Mouse (Mus musculus) embryonic facial prominence, embryonic 13.5 days (tissue): ENCODE results near the gene Klrb1b. TPM values are rescaled to one million over a fixed set of nuclear protein-coding genes. Genes with fewer than 3 reads are reported as not detected.
"Not testable (repeated sequence)": the region's sequence is repeated elsewhere in the genome, so short reads cannot be mapped to it uniquely, and the experiment has no call there.

Experiments
- ATAC-seq: fragments of 200-750 bp; cut with Nextera tagmentation; 2 replicates; pipeline ENCODE4 v1.8.0; 2017; ENCODE audit warnings: low read depth; ENCODE audit not compliant: insufficient number of reproducible peaks, insufficient read depth, low FRiP score, low TSS enrichment
- H3K27ac ChIP-seq: fragments of 300-500 bp; sonication (generic); 2 replicates; pipeline ENCODE4 v1.5.1; 2015; ENCODE audit warnings: moderate library complexity, mild to moderate bottlenecking, inconsistent platforms
- H3K27me3 ChIP-seq: fragments of 300-500 bp; sonication (generic); 2 replicates; pipeline ENCODE4 v1.6.1; 2015; ENCODE audit warnings: mild to moderate bottlenecking, inconsistent platforms
- H3K36me3 ChIP-seq: fragments of 300-500 bp; sonication (generic); 2 replicates; pipeline ENCODE4 v1.6.1; 2015; ENCODE audit warnings: mild to moderate bottlenecking, inconsistent platforms
- H3K4me1 ChIP-seq: fragments of 300-500 bp; sonication (generic); 2 replicates; pipeline ENCODE4 v1.6.1; 2015; ENCODE audit warnings: inconsistent platforms
- H3K4me2 ChIP-seq: fragments of 300-500 bp; sonication (generic); 2 replicates; pipeline ENCODE4 v1.6.1; 2015; ENCODE audit warnings: moderate library complexity, mild to moderate bottlenecking, inconsistent platforms
- H3K4me3 ChIP-seq: fragments of 300-500 bp; sonication (generic); 2 replicates; pipeline ENCODE4 v1.5.1; 2015; ENCODE audit warnings: mild to moderate bottlenecking, inconsistent platforms
- H3K9ac ChIP-seq: fragments of 300-500 bp; sonication (generic); 2 replicates; pipeline ENCODE4 v1.6.1; 2015; ENCODE audit warnings: mild to moderate bottlenecking, inconsistent platforms
- H3K9me3 ChIP-seq: fragments of 300-500 bp; sonication (generic); 2 replicates; pipeline ENCODE4 v1.6.1; 2016; ENCODE audit warnings: inconsistent platforms
- WGBS: fragments of 180-500 bp; shearing (Covaris S2); methylation state at CpG from one replicate; pipeline ENCODE4 v1.1.7; 2015; ENCODE audit warnings: mixed read lengths; 5-methylcytosine and 5-hydroxymethylcytosine counted together
- polyA plus RNA-seq: library from polyadenylated mRNA; unstranded; fragments of >200 nt; fragmentation: Nextera tagmentation; extraction: Ambion mirVana; gene quantifications from 2 replicates; pipeline ENCODE4 v1.2.1, GENCODE M21; 2015

Gene Klrb1b
- polyA plus RNA-seq, 1 experiment from 2014 or later, result not detected

- Histone ChIP-seq H3K9ac (no peak overlapping the region), H3K36me3 (no peaks in the 10 kb centered on the region)
These were observed 28.8 kb downstream of the Klrb1b start for GRCm38 (mm10) chr6:128797185-128797905.

DNA sequence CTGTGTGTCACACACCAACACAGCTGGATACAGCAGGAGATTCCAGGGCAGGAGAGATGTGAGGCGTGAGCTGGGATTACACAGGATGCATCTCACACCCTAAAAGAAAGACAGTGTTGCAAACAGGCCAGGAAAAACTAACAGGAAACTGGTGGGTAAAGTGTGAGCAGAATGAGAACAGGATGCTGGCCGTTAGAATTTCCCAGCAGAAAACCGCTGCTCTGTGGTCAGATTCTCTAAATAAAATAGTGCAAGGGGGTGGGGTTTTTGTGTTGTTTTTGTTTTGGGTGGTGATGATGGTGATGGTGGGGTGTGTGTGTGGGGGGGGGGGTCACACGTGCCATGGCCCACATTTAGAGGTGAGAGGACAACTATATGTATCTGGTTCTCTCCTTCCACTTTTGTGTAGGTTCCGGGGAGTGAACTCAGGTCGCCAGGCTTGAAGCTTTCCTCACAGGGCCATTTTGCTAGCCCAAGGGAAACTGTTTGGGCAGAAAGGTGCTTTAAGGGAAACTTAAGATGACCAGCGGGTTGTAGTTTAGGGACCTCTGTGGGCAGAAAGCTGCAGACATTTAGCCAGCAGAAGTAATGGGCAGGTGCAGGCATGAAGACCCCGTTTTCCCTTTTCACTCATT, 29.7 kb downstream of the Klrb1b start:
- Histone ChIP-seq H3K9ac (no peak overlapping the region), H3K4me2 (no peak overlapping the region), H3K27ac (no peak overlapping the region), H3K9me3 (no peaks in the 10 kb centered on the region), H3K27me3 (no peaks in the 10 kb centered on the region), H3K4me3 (no peak overlapping the region), H3K36me3 (no peaks in the 10 kb centered on the region), H3K4me1 (peaks cover 10% of the 10 kb centered on the region)
- 69% methylated on average over 8 of the region's 8 CpGs for WGBS
- no peak for ATAC-seq

More at GRCm38 (mm10) chr6:128797185-128797905, 28.8 kb downstream of the Klrb1b start:
- Histone ChIP-seq H3K27ac (no peak overlapping the region), H3K27me3 (no peaks in the 10 kb centered on the region), H3K4me3 (peak overlapping the region; percentile 62; the same call in 1 of the 2 replicates), H3K9me3 (no peaks in the 10 kb centered on the region), H3K4me1 (peaks cover 10% of the 10 kb centered on the region), H3K4me2 (peak overlapping the region; percentile 69)
- 72% methylated on average over 12 of the region's 12 CpGs for WGBS
- no peak for ATAC-seq

DNA sequence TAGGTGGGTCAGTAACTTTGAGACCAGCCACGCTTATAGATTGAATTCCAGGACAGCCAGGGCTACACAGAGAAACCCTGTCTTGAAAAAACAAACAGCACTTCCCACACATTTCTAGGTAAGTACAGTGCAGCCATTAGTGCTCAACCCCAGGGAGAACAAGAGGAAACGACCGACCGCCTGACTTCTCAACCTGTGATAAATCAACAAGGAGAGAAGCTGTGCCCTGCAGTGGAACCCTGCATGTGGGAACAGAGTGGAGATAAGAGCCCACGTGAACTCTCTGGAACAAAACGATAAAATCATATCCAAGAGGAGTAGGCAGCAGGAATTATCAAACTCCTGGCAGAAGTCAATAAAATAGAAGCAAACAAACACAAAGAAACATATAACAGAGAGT, 32.4 kb downstream of the Klrb1b start:
- Histone ChIP-seq H3K4me1 (peaks cover 10% of the 10 kb centered on the region), H3K27me3 (no peaks in the 10 kb centered on the region), H3K27ac (no peak overlapping the region), H3K36me3 (no peaks in the 10 kb centered on the region), H3K4me3 (no peak overlapping the region), H3K9me3 (no peaks in the 10 kb centered on the region), H3K9ac (no peak overlapping the region), H3K4me2 (no peak overlapping the region)
- WGBS, result 60% methylated on average over 6 of the region's 6 CpGs
- no peak for ATAC-seq

- not testable (repeated sequence) for H3K9me3 ChIP-seq, H3K27me3 ChIP-seq, ATAC-seq, H3K4me2 ChIP-seq, H3K36me3 ChIP-seq, H3K9ac ChIP-seq, H3K27ac ChIP-seq, H3K4me3 ChIP-seq, H3K4me1 ChIP-seq
- 90% methylated on average over 4 of the region's 4 CpGs for WGBS
These were observed 35.6 kb downstream of the Klrb1b start for GRCm38 (mm10) chr6:128790491-128790994.

- Histone ChIP-seq H3K36me3 (no peaks in the 10 kb centered on the region), H3K4me1 (no peaks in the 10 kb centered on the region), H3K9me3 (no peaks in the 10 kb centered on the region), H3K27me3 (no peaks in the 10 kb centered on the region), H3K4me3 (no peak within 1 kb of the TSS), H3K9ac (no peak within 1 kb of the TSS), H3K4me2 (no peak within 1 kb of the TSS), H3K27ac (no peak within 1 kb of the TSS)
- ATAC-seq, result no peak
- WGBS, result 80% methylated on average over 2 of the region's 2 CpGs
These were observed 37.0 kb downstream of the Klrb1b start, which contains the start of gene Klrb1c for GRCm38 (mm10) chr6:128789115-128789514. Gene Klrb1c, minus strand, starts transcription at chr6:128789215.

DNA sequence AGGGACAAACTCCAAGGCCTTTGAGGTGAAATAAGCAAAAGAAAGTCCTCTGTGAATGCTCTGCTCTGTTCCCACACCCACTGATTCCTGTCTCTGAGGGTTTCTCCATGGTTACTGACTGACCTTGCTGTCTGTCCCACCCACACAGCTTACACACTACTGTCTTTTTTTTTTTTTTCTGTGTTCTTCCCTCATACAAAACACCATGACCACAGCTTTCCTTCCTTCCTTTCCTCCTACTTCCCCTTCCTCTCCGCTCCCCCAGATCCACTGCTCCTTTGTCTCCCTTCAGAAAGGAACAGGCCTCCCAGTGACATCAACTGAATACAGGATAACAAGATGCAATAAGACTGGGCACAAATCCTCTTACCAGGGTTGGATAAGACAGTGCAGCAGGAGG, 37.6 kb downstream of the Klrb1b start:
- H3K36me3 ChIP-seq, result no peaks in the 10 kb centered on the region
- no peak overlapping the region for H3K4me2 ChIP-seq
- H3K9me3 ChIP-seq, result no peaks in the 10 kb centered on the region
- 89% methylated on average over 1 of the region's 1 CpGs for WGBS
- no peak overlapping the region for H3K27ac ChIP-seq
- no peaks in the 10 kb centered on the region for H3K4me1 ChIP-seq
- H3K4me3 ChIP-seq, result no peak overlapping the region
- H3K9ac ChIP-seq, result no peak overlapping the region
- ATAC-seq, result no peak
- no peaks in the 10 kb centered on the region for H3K27me3 ChIP-seq

GRCm38 (mm10) chr6:128786396-128786795, 39.7 kb downstream of the Klrb1b start:
- not testable (repeated sequence) for H3K4me3 ChIP-seq, H3K9me3 ChIP-seq, H3K4me2 ChIP-seq, H3K9ac ChIP-seq, H3K27me3 ChIP-seq, H3K4me1 ChIP-seq, ATAC-seq, H3K27ac ChIP-seq, H3K36me3 ChIP-seq
- 79% methylated on average over 1 of the region's 1 CpGs for WGBS

DNA sequence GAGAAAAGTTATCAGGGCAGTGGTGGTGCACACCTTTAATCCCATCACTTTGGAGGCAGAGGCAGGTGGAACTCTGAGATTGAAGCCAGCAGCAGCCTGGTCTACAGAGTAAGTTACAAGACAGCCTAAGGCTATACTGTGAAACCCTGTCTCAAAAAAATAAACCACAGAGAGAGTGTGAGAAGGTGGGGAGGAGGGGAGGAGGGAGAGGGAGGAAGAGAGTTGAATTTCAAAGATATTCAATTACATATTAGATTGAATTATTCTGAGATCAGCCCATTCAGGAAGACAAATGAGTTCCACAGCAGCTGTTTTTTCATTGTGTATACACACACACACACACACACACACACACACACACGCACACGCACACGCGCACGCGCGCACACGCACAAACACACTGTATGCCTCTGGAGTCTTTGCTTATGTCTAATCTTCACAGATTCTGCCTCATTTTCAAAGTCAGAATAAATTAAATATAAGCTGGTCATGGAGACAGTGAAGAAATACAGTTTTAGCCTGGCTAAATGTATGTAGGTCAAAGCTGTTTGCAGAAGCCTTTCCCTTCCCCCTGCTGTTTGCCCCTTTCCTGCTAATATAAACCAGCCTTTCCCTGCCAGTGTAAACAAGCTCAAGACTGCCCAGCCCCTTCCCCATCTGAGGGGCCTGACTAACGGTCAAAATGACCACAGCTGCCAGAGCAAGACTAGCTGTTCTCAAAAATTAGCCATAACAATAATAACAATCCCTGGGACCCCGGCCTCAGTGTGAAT, 56.5 kb downstream of the Klrb1b start:
- H3K4me3 ChIP-seq, result no peak overlapping the region
- peak overlapping the region; percentile 39 for H3K4me2 ChIP-seq
- peaks cover 8% of the 10 kb centered on the region; the same call in 1 of the 2 replicates for H3K4me1 ChIP-seq
- ATAC-seq, result no peak
- H3K9ac ChIP-seq, result 0 out of 2 replicates have a peak overlapping the region, but pooled peaks have one; percentile 51
- H3K9me3 ChIP-seq, result no peaks in the 10 kb centered on the region
- H3K36me3 ChIP-seq, result no peaks in the 10 kb centered on the region
- no peak overlapping the region for H3K27ac ChIP-seq
- WGBS, result 71% methylated on average over 10 of the region's 10 CpGs
- no peaks in the 10 kb centered on the region for H3K27me3 ChIP-seq

- H3K27me3 ChIP-seq, result no peaks in the 10 kb centered on the region
- H3K4me2 ChIP-seq, result no peak overlapping the region
- H3K4me3 ChIP-seq, result no peak overlapping the region
- 72% methylated on average over 4 of the region's 4 CpGs for WGBS
- no peak overlapping the region for H3K27ac ChIP-seq
- H3K4me1 ChIP-seq, result peaks cover 9% of the 10 kb centered on the region; the same call in 1 of the 2 replicates
- no peaks in the 10 kb centered on the region for H3K9me3 ChIP-seq
- H3K9ac ChIP-seq, result no peak overlapping the region
- no peak for ATAC-seq
- H3K36me3 ChIP-seq, result no peaks in the 10 kb centered on the region
These were observed 58.1 kb downstream of the Klrb1b start for GRCm38 (mm10) chr6:128768047-128768446.

DNA sequence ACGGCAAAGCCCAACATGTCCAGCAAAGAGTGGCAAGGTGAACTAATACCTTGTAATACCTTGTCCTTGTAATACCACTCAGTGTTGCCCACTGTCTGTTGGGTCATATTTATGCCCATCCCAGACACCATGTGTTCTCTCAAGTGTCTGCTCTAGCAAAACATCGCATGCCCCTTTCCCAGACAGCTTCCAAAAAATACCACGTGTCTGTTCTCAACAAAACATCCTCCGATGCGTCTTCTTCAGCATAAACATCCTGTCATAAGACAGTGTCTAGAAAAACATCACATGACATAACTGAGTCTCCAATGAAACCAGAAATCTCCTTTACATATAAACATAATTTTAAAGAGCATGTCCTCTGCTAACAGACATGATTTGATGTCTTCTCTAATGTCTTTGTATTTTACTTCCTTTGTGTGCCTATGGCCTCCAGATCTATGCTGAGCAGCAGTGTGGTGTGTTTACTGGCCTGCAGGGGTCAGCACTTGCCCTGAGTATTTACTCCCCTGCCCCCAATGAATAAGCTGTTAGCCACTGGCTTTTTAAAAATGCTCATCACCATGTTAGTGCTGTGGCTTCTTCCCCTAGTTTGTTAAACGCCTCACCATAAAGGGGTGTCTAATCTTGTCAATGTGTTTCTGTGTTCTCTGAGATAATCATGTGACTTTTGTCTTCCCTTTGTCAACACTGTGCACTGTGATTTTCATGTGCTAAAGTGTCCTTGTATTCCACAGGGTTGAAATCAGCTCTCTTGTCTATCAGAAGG, 59.5 kb downstream of the Klrb1b start:
- not testable (repeated sequence) for H3K9ac ChIP-seq, ATAC-seq
- 67% methylated on average over 6 of the region's 6 CpGs for WGBS

GRCm38 (mm10) chr6:128765211-128765610, 60.9 kb downstream of the Klrb1b start:
- no peak overlapping the region for H3K4me3 ChIP-seq
- no peaks in the 10 kb centered on the region for H3K36me3 ChIP-seq
- no peaks in the 10 kb centered on the region for H3K27me3 ChIP-seq
- ATAC-seq, result no peak
- H3K4me2 ChIP-seq, result no peak overlapping the region
- no peak overlapping the region for H3K27ac ChIP-seq
- no peak overlapping the region for H3K9ac ChIP-seq
- no peaks in the 10 kb centered on the region for H3K9me3 ChIP-seq
- H3K4me1 ChIP-seq, result peaks cover 15% of the 10 kb centered on the region
- 86% methylated on average over 1 of the region's 1 CpGs for whole genome bisulfite sequencing

More for the DNA sequence above, 59.5 kb downstream of the Klrb1b start:
- H3K4me3 ChIP-seq, H3K9me3 ChIP-seq, H3K4me2 ChIP-seq, H3K27me3 ChIP-seq, H3K27ac ChIP-seq, H3K36me3 ChIP-seq: not testable (repeated sequence)
- peaks cover 14% of the 10 kb centered on the region; the same call in 1 of the 2 replicates for H3K4me1 ChIP-seq
